Mouse (Mus musculus): ENCODE data around the gene Tet1.
A peak's percentile ranks its signal among the peaks of the same experiment; 100 is the strongest.
"Not testable (repeated sequence)": the region's sequence is repeated elsewhere in the genome, so short reads cannot be mapped to it uniquely, and the experiment has no call there.

Tet1 gene

GRCm38 (mm10) chr10:62847069-62847626 lies 61.6 kb downstream of the Tet1 start:
- DNase-seq (ENCODE audit: low spot score in 2 of 2), result no peak

GRCm38 (mm10) chr10:62843787-62844491 lies 64.9 kb downstream of the Tet1 start:
- DNase-seq (ENCODE audit: low spot score in 2 of 2), result no peak

GRCm38 (mm10) chr10:62841901-62842447 lies 66.8 kb downstream of the Tet1 start:
- DNase-seq (ENCODE audit: low spot score in 2 of 2), result no peak

GRCm38 (mm10) chr10:62840687-62841086 lies 68.1 kb downstream of the Tet1 start:
- DNase-seq (ENCODE audit: low spot score in 2 of 2), result no peak

GRCm38 (mm10) chr10:62837987-62838386 lies 70.8 kb downstream of the Tet1 start:
- no peak for DNase-seq (ENCODE audit: low spot score in 2 of 2)

GRCm38 (mm10) chr10:62832783-62833182 lies 76.0 kb downstream of the Tet1 start:
- no peak for DNase-seq (ENCODE audit: low spot score in 2 of 2)

GRCm38 (mm10) chr10:62831546-62831945 lies 77.2 kb downstream of the Tet1 start:
- no peak for DNase-seq (ENCODE audit: low spot score in 2 of 2)

- DNase-seq (ENCODE audit: low spot score in 2 of 2), result no peak
Measured at GRCm38 (mm10) chr10:62824474-62824873, 84.3 kb downstream of the Tet1 start.

- no peak for DNase-seq (ENCODE audit: low spot score in 2 of 2)
Measured at GRCm38 (mm10) chr10:62823431-62823830, 85.4 kb downstream of the Tet1 start.

GRCm38 (mm10) chr10:62810010-62810409 lies 98.8 kb downstream of the Tet1 start:
- DNase-seq (ENCODE audit: low spot score in 2 of 2), result no peak

- DNase-seq (ENCODE audit: low spot score in 2 of 2), result no peak
Measured at GRCm38 (mm10) chr10:62808766-62809165, 100.0 kb downstream of the Tet1 start.

GRCm38 (mm10) chr10:62808316-62808715 lies 100.5 kb downstream of the Tet1 start:
- DNase-seq (ENCODE audit: low spot score in 2 of 2), result no peak

- DNase-seq (ENCODE audit: low spot score in 2 of 2), result no peak
Measured at GRCm38 (mm10) chr10:62804106-62804505, 104.7 kb downstream of the Tet1 start.

- DNase-seq (ENCODE audit: low spot score in 2 of 2), result no peak
Measured at GRCm38 (mm10) chr10:62803296-62803695, 105.5 kb downstream of the Tet1 start.

GRCm38 (mm10) chr10:62794221-62794620 lies 114.6 kb downstream of the Tet1 start:
- no peak for DNase-seq (ENCODE audit: low spot score in 2 of 2)

GRCm38 (mm10) chr10:62793091-62793453 lies 115.7 kb downstream of the Tet1 start:
- no peak for DNase-seq (ENCODE audit: low spot score in 2 of 2)

- peak; percentile 99 for DNase-seq (ENCODE audit: low spot score in 2 of 2)
Measured at GRCm38 (mm10) chr10:62792177-62793090, 116.4 kb downstream of the Tet1 start, which contains the start of gene Ccar1. Gene Ccar1, minus strand, starts transcription at chr10:62792286.

GRCm38 (mm10) chr10:62791251-62792176 lies 117.3 kb downstream of the Tet1 start:
- no peak for DNase-seq (ENCODE audit: low spot score in 2 of 2)

GRCm38 (mm10) chr10:62781776-62782175 lies 127.0 kb downstream of the Tet1 start:
- not testable (repeated sequence) for DNase-seq (ENCODE audit: low spot score in 2 of 2)
